In the genomic region with DNA sequence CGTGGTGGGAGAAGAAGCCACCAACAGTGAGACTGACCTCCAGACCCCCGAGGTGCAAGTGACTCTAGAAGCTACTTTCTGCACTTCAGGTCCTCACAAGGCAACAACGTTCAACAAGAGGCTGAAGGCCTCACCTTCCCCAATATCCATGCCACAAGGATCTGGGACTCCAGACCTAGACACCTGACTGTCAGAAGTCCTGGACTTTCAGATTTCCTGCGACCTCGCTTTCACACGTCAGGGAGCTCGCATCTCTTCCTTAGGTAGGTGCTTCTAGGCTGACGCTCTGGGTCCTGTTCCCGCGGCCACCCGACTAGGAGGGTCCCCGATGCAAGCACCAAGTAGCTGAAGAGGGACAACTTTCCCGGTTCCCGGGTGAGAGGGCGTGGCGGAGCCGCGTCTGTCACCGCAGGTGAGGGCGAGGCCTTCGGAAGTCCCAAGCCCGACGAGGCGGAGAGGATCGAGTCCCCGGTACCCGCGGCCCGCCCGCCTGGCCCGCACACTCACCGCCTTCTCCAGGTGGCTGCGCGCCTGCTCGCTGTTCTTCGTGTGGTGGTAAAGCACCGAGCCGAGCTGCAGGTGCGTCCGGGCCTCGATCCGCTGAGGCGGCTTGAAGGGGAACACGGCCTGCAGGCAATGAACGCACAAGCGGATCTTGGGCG, we compare ENCODE assay signal across 9 mouse cellular contexts. TPM values are rescaled to one million over a fixed set of nuclear protein-coding genes. Genes with fewer than 3 reads are reported as not detected.
DNase-seq lines count a peak whose midpoint lies in the region; ATAC-seq and TF ChIP-seq lines count a peak whose summit lies in the region.
"Had no signal": no experiment of that assay in that cellular context is flagged by ENCODE, and none has a peak within 500 bp of the region (broad histone marks: within the 10 kb centered on the region; RNA-seq: fewer than 3 reads in every experiment).

No protein-coding gene starts in this region.

- peak; percentile 32 for ATAC-seq in intestine, embryonic 14.5 days (replicated peaks; ENCODE audit: low FRiP score, low TSS enrichment, low read depth)

- DNase-seq in heart, adult 2 months: no peak
- DNase-seq in heart, adult 9 months (ENCODE audit: low spot score in 2 of 2): no peak
- DNase-seq in ES-E14 (ENCODE audit: low read depth, low spot score): peak; percentile 15
- DNase-seq in forebrain, embryonic 10.5 days (ENCODE audit: extremely low spot score, low spot score): no peak
- no peak for DNase-seq in intestine, embryonic 14.5 days (ENCODE audit: low spot score)
- no peak for DNase-seq in lung, adult 2 months
- peak; percentile 16 for DNase-seq in retina, postnatal 7 days (ENCODE audit: low read depth, low spot score)
- no peak for DNase-seq in left cerebral cortex, postnatal 25 days (ENCODE audit: low spot score in 2 of 2)

- H3K36me3 ChIP-seq in heart, adult 2 months (ENCODE audit: control insufficient read depth, insufficient read depth, low read length): peaks cover 12% of the 10 kb centered on the region
- H3K36me3 ChIP-seq in ES-E14 (ENCODE audit: control insufficient read depth, insufficient read depth, low read length, poor library complexity, severe bottlenecking): no peaks in the 10 kb centered on the region; the same call in 1 of the 2 replicates
- peaks cover 24% of the 10 kb centered on the region for H3K36me3 ChIP-seq in forebrain, embryonic 10.5 days (replicated peaks)
- H3K36me3 ChIP-seq in intestine, embryonic 14.5 days (ENCODE audit: control insufficient read depth, insufficient read depth, low read length): peaks cover 14% of the 10 kb centered on the region; the same call in 1 of the 2 replicates

- no peak for TF ChIP-seq EP300 in heart, adult 2 months (IDR thresholded peaks at IDR 0.05; ENCODE audit: insufficient read depth, low read depth, low read length)

- peak overlapping the region; percentile 92 for H3K9ac ChIP-seq in heart, adult 2 months (ENCODE audit: low read depth, low read length)
- peak overlapping the region; percentile 92 for H3K9ac ChIP-seq in ES-E14 (ENCODE audit: insufficient read depth, low read depth, low read length, poor library complexity, severe bottlenecking)
- H3K9ac ChIP-seq in intestine, embryonic 14.5 days (ENCODE audit: low read length): peak overlapping the region; percentile 97

- intact Hi-C loops in heart, adult 2 months (cut with DNase I): loop anchor here (2.0 to 5.0 kb wide), 2 partner anchors 35 to 97 kb away; a partner anchor contains a TSS
- intact Hi-C loops in left cerebral cortex, postnatal 25 days (cut with DNase I): no loop called here

- no peak for TF ChIP-seq CTCF in heart, adult 2 months (IDR thresholded peaks at IDR 0.05)
- TF ChIP-seq CTCF in lung, adult 2 months (IDR thresholded peaks at IDR 0.05; ENCODE audit: insufficient read depth, low read length): no peak

- H3K4me1 ChIP-seq in heart, adult 2 months (ENCODE audit: control insufficient read depth, insufficient read depth, low read length): peaks cover 11% of the 10 kb centered on the region
- H3K4me1 ChIP-seq in ES-E14 (ENCODE audit: control insufficient read depth in 2 of 2, insufficient read depth in 2 of 2, low read length in 2 of 2, poor library complexity in 1 of 2): peaks cover 0 to 6% of the 10 kb centered on the region in 2 experiments; a peak in 2 of 4 replicates
- peaks cover 37% of the 10 kb centered on the region for H3K4me1 ChIP-seq in forebrain, embryonic 10.5 days
- peaks cover 24% of the 10 kb centered on the region for H3K4me1 ChIP-seq in intestine, embryonic 14.5 days (replicated peaks; ENCODE audit: control insufficient read depth, insufficient read depth, low read length)
- peaks cover 13% of the 10 kb centered on the region for H3K4me1 ChIP-seq in lung, adult 2 months (ENCODE audit: control insufficient read depth, insufficient read depth, low read length)

- in situ Hi-C loops in ES-E14 (cut with MboI; ENCODE audit: low sequenced_read_pairs in 2 of 2, unreplicated experiment in 2 of 2): no loop called here

- H3K4me2 ChIP-seq in intestine, embryonic 14.5 days (ENCODE audit: low read length): peak overlapping the region; percentile 95

- H3K27me3 ChIP-seq in heart, adult 2 months (ENCODE audit: control insufficient read depth, insufficient read depth, low read length): no peaks in the 10 kb centered on the region
- no peaks in the 10 kb centered on the region for H3K27me3 ChIP-seq in forebrain, embryonic 10.5 days (ENCODE audit: poor library complexity, severe bottlenecking)
- no peaks in the 10 kb centered on the region for H3K27me3 ChIP-seq in intestine, embryonic 14.5 days (replicated peaks; ENCODE audit: control insufficient read depth, insufficient read depth, low read length)

- peaks cover 13% of the 10 kb centered on the region for H3K79me2 ChIP-seq in heart, adult 2 months (replicated peaks; ENCODE audit: control insufficient read depth, insufficient read depth, low read length)

- peak overlapping the region; percentile 99 for H3K4me3 ChIP-seq in heart, adult 2 months
- peak overlapping the region; percentile 87 to 95 for H3K4me3 ChIP-seq in ES-E14 (ENCODE audit: insufficient read depth in 1 of 2, low read depth in 1 of 2, low read length in 2 of 2, poor library complexity in 1 of 2, severe bottlenecking in 1 of 2)
- H3K4me3 ChIP-seq in forebrain, embryonic 10.5 days: peak overlapping the region; percentile 100
- H3K4me3 ChIP-seq in intestine, embryonic 14.5 days (ENCODE audit: low read depth, low read length): peak overlapping the region; percentile 100
- peak overlapping the region; percentile 96 for H3K4me3 ChIP-seq in lung, adult 2 months (replicated peaks; ENCODE audit: extremely low read depth, low read depth, low read length)

- H3K9me3 ChIP-seq in ES-E14 (ENCODE audit: control insufficient read depth, insufficient read depth, low read depth, low read length): no peaks in the 10 kb centered on the region
- H3K9me3 ChIP-seq in forebrain, embryonic 10.5 days: no peaks in the 10 kb centered on the region
- H3K9me3 ChIP-seq in intestine, embryonic 14.5 days (ENCODE audit: control insufficient read depth, low read length): no peaks in the 10 kb centered on the region

- no peak for TF ChIP-seq POLR2A in heart, adult 2 months (IDR thresholded peaks at IDR 0.05; ENCODE audit: insufficient read depth, low read depth, low read length)
- TF ChIP-seq POLR2A in lung, adult 2 months (IDR thresholded peaks at IDR 0.05; ENCODE audit: borderline replicate concordance, extremely low read depth, low read depth, low read length): no peak

- peak overlapping the region; percentile 94 for H3K27ac ChIP-seq in heart, adult 2 months
- no peak overlapping the region for H3K27ac ChIP-seq in ES-E14 (ENCODE audit: insufficient read depth, low read depth, low read length, poor library complexity, severe bottlenecking)
- peak overlapping the region; percentile 94 for H3K27ac ChIP-seq in forebrain, embryonic 10.5 days
- H3K27ac ChIP-seq in intestine, embryonic 14.5 days (ENCODE audit: low read depth): peak overlapping the region; percentile 78; the same call in 1 of the 2 replicates

- WGBS in heart, adult 2 months: under 1% methylated on average over 47 of the region's 47 CpGs
- 2% methylated on average over 47 of the region's 47 CpGs for WGBS in forebrain, embryonic 10.5 days
- 1% methylated on average over 47 of the region's 47 CpGs for WGBS in intestine, embryonic 14.5 days
- under 1% methylated on average over 47 of the region's 47 CpGs for WGBS in lung, adult 2 months

TF ChIP-seq in ES-E14, 5 proteins besides CTCF, POLR2A, EP300 and RAD21 (continues in another document):
- TF ChIP-seq HCFC1 (IDR thresholded peaks at IDR 0.05; ENCODE audit: borderline replicate concordance, insufficient read depth, low read length): no peak
- TF ChIP-seq ZNF384 (IDR thresholded peaks at IDR 0.05; ENCODE audit: low read depth, low read length): no peak
- no peak for TF ChIP-seq CHD2 (IDR thresholded peaks at IDR 0.05; ENCODE audit: low read depth, low read length)
- TF ChIP-seq ZC3H11A (IDR thresholded peaks at IDR 0.05; ENCODE audit: borderline replicate concordance, low read depth, low read length): no peak

RNA-seq across cellular contexts. Expression of a gene that starts 0.5 kb away (rescaled TPM):
- 10 to 100 TPM; 30.1 to 32.6 TPM for total RNA-seq in heart, adult 2 months (2021)
- polyA plus RNA-seq in heart, adult 2 months (2012; rRNA removed): 33.2 and 46.9 TPM in 2 replicates
- 82.4 and 124 TPM in 2 replicates for total RNA-seq in ES-E14 (2012; rRNA removed)
- polyA plus RNA-seq in forebrain, embryonic 10.5 days (2016; fragmentation: Nextera tagmentation; extraction: Ambion mirVana): 54.5 and 58.6 TPM in 2 replicates
- 46.9 and 54.5 TPM in 2 replicates for polyA plus RNA-seq in intestine, embryonic 14.5 days (2014; fragmentation: Nextera tagmentation; extraction: Ambion mirVana)
- polyA plus RNA-seq in lung, adult 2 months (2012; rRNA removed): 82.3 and 88.5 TPM in 2 replicates
- total RNA-seq in left cerebral cortex, postnatal 25 days (2021): 10 to 100 TPM; 78.9 to 80.3 TPM

RNA-seq across cellular contexts. Expression of a gene that starts 0.6 kb away (rescaled TPM):
- total RNA-seq in heart, adult 2 months (2021): 10 to 100 TPM; 15.8 to 19.6 TPM
- polyA plus RNA-seq in heart, adult 2 months (2012; rRNA removed): 6.7 and 10.6 TPM in 2 replicates
- 38.5 and 38.8 TPM in 2 replicates for total RNA-seq in ES-E14 (2012; rRNA removed)
- 53.4 and 55.3 TPM in 2 replicates for polyA plus RNA-seq in forebrain, embryonic 10.5 days (2016; fragmentation: Nextera tagmentation; extraction: Ambion mirVana)
- 34.2 and 34.4 TPM in 2 replicates for polyA plus RNA-seq in intestine, embryonic 14.5 days (2014; fragmentation: Nextera tagmentation; extraction: Ambion mirVana)
- polyA plus RNA-seq in lung, adult 2 months (2012; rRNA removed): 7.8 and 11.9 TPM in 2 replicates
- 10 to 100 TPM; 46.5 to 47.5 TPM for total RNA-seq in left cerebral cortex, postnatal 25 days (2021)

RNA-seq across cellular contexts. Expression of a gene that starts 30.7 kb away (rescaled TPM):
- under 1 TPM; 0.64 to 0.94 TPM for total RNA-seq in heart, adult 2 months (2021)
- 2.7 and 3.1 TPM in 2 replicates for polyA plus RNA-seq in heart, adult 2 months (2012; rRNA removed)
- total RNA-seq in ES-E14 (2012; rRNA removed): 2.0 and 2.5 TPM in 2 replicates
- 0.35 and 0.68 TPM in 2 replicates for polyA plus RNA-seq in forebrain, embryonic 10.5 days (2016; fragmentation: Nextera tagmentation; extraction: Ambion mirVana)
- polyA plus RNA-seq in intestine, embryonic 14.5 days (2014; fragmentation: Nextera tagmentation; extraction: Ambion mirVana): 1.9 and 3.0 TPM in 2 replicates
- polyA plus RNA-seq in lung, adult 2 months (2012; rRNA removed): 7.2 and 7.4 TPM in 2 replicates
- 1 to 10 TPM; 3.0 to 3.4 TPM for total RNA-seq in left cerebral cortex, postnatal 25 days (2021)

RNA-seq across cellular contexts. Expression of a gene that starts 41.2 kb away (rescaled TPM):
- total RNA-seq in heart, adult 2 months (2021): under 1 TPM in 1 of 2 experiments, not detected in 1; 0.10 TPM
- polyA plus RNA-seq in heart, adult 2 months (2012; rRNA removed): 0.15 and 0.16 TPM in 2 replicates
- total RNA-seq in ES-E14 (2012; rRNA removed): 2.2 and 4.8 TPM in 2 replicates
- polyA plus RNA-seq in forebrain, embryonic 10.5 days (2016; fragmentation: Nextera tagmentation; extraction: Ambion mirVana): 0.05 and 0.12 TPM in 2 replicates
- polyA plus RNA-seq in intestine, embryonic 14.5 days (2014; fragmentation: Nextera tagmentation; extraction: Ambion mirVana): not detected in 2 replicates
- 0.07 and 0.11 TPM in 2 replicates for polyA plus RNA-seq in lung, adult 2 months (2012; rRNA removed)
- 10 to 100 TPM; 62.6 to 71.8 TPM for total RNA-seq in left cerebral cortex, postnatal 25 days (2021)
- total RNA-seq: heart, postnatal 14 days had no signal

RNA-seq across cellular contexts. Expression of a gene that starts 45.8 kb away (rescaled TPM):
- 10 to 100 TPM; 36.4 TPM for total RNA-seq in heart, adult 2 months (2021)
- polyA plus RNA-seq in heart, adult 2 months (2012; rRNA removed): 23.7 and 24.7 TPM in 2 replicates
- total RNA-seq in ES-E14 (2012; rRNA removed): 139 and 148 TPM in 2 replicates
- polyA plus RNA-seq in forebrain, embryonic 10.5 days (2016; fragmentation: Nextera tagmentation; extraction: Ambion mirVana): 51.7 and 57.1 TPM in 2 replicates
- polyA plus RNA-seq in intestine, embryonic 14.5 days (2014; fragmentation: Nextera tagmentation; extraction: Ambion mirVana): 51.9 and 57.4 TPM in 2 replicates
- 78.1 and 81.8 TPM in 2 replicates for polyA plus RNA-seq in lung, adult 2 months (2012; rRNA removed)
- total RNA-seq in left cerebral cortex, postnatal 25 days (2021): 10 to 100 TPM; 24.0 to 27.9 TPM

Comparison
In these comparisons a context has a peak if more than half of its experiments do, and no peak if none do; other contexts are left out.
1. DNase-seq: peak in ES-E14 (single experiment) and retina, postnatal 7 days (single experiment); none in heart, adult 2 months (0 of 2), heart, adult 9 months (0 of 2), forebrain, embryonic 10.5 days (single experiment), intestine, embryonic 14.5 days (single experiment), lung, adult 2 months (single experiment) and left cerebral cortex, postnatal 25 days (0 of 2).
2. Peak in every context shown above with its lines, with median percentiles within 50 percentile points of each other: H3K4me3 ChIP-seq and H3K9ac ChIP-seq.